ENCODE assay signal across 13 mouse cellular contexts in the genomic region with DNA sequence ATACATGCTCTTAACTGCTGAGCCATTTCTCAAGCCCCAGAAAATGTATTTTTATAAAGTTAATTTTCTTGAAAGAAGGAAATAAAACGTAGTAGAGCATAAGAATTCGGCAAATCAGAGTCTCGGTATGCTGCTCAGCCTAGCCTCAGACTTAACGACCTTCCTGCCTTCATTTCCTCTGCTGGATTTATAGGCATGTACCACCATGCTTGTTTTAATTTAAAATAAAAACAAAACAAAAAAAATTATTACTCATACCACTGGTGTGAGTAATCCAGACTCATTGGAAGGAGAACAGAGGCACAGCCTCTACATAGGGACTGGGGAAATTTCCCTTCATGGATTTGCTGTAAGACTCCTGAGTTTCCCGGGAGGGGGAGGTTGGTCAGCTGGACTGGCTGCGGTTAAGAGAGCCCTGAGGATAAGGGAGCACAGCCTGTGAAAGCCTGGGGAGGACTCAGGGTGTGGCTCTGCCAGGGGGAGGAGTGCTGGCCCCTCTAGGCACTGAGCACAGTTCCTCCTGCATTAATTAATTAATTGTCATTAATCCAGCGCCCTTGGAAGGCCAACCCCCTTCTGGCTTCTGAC. TPM values are rescaled to one million over a fixed set of nuclear protein-coding genes. Genes with fewer than 3 reads are reported as not detected.
DNase-seq lines count a peak whose midpoint lies in the region; ATAC-seq lines count a peak whose summit lies in the region.
"Had no signal": no experiment of that assay in that cellular context is flagged by ENCODE, and none has a peak within 500 bp of the region (broad histone marks: within the 10 kb centered on the region; RNA-seq: fewer than 3 reads in every experiment).

No protein-coding gene starts in this region.

- peaks cover 5% of the 10 kb centered on the region; the same call in 1 of the 2 replicates for H3K4me1 ChIP-seq in forebrain, embryonic 15.5 days
- H3K4me1 ChIP-seq in forebrain, embryonic 14.5 days (ENCODE audit: control insufficient read depth, insufficient read depth, low read length) = peaks cover 3% of the 10 kb centered on the region; the same call in 1 of the 2 replicates
- peaks cover 14% of the 10 kb centered on the region for H3K4me1 ChIP-seq in liver, embryonic 11.5 days (replicated peaks; ENCODE audit: control insufficient read depth, insufficient read depth, low read length)
- peaks cover 41% of the 10 kb centered on the region for H3K4me1 ChIP-seq in liver, embryonic 12.5 days
- peaks cover 48% of the 10 kb centered on the region for H3K4me1 ChIP-seq in limb, embryonic 13.5 days
- H3K4me1 ChIP-seq: embryonic facial prominence, embryonic 15.5 days had no signal

- ATAC-seq in forebrain, embryonic 15.5 days (replicated peaks) = 0 out of 2 replicates have a peak, but pooled peaks have one; percentile 19
- no peak for ATAC-seq in forebrain, embryonic 14.5 days
- ATAC-seq in liver, embryonic 11.5 days (replicated peaks; ENCODE audit: low FRiP score) = 0 out of 2 replicates have a peak, but pooled peaks have one; percentile 45
- ATAC-seq in liver, embryonic 12.5 days = no peak
- ATAC-seq in limb, embryonic 13.5 days (ENCODE audit: low FRiP score, low read depth) = peak; percentile 74; the same call in 1 of the 2 replicates

- no peaks in the 10 kb centered on the region for H3K9me3 ChIP-seq in forebrain, embryonic 15.5 days
- no peaks in the 10 kb centered on the region for H3K9me3 ChIP-seq in forebrain, embryonic 14.5 days (replicated peaks; ENCODE audit: control insufficient read depth, low read length)
- H3K9me3 ChIP-seq in liver, embryonic 11.5 days (ENCODE audit: control insufficient read depth, low read length) = no peaks in the 10 kb centered on the region
- no peaks in the 10 kb centered on the region for H3K9me3 ChIP-seq in liver, embryonic 12.5 days (replicated peaks)
- H3K9me3 ChIP-seq in limb, embryonic 13.5 days = no peaks in the 10 kb centered on the region
- H3K9me3 ChIP-seq: embryonic facial prominence, embryonic 15.5 days; G1E; liver, embryonic 15.5 days had no signal

- H3K4me3 ChIP-seq in forebrain, embryonic 15.5 days = no peak overlapping the region
- H3K4me3 ChIP-seq in forebrain, embryonic 14.5 days (ENCODE audit: low read depth, low read length) = no peak overlapping the region
- H3K4me3 ChIP-seq in liver, embryonic 11.5 days (ENCODE audit: low read depth, low read length) = no peak overlapping the region
- no peak overlapping the region for H3K4me3 ChIP-seq in liver, embryonic 12.5 days
- H3K4me3 ChIP-seq in limb, embryonic 13.5 days = no peak overlapping the region
- H3K4me3 ChIP-seq: embryonic facial prominence, embryonic 15.5 days; liver, embryonic 15.5 days had no signal

- DNase-seq in forebrain, embryonic 14.5 days (ENCODE audit: low spot score) = no peak
- no peak for DNase-seq in liver, embryonic 11.5 days (ENCODE audit: low spot score)
- DNase-seq in Muller cell, postnatal 12 days (ENCODE audit: inconsistent ontology term) = peak; percentile 40
- no peak for DNase-seq in testis, postnatal 14 days (ENCODE audit: low spot score)
- no peak for DNase-seq in frontal cortex, postnatal 36 days (ENCODE audit: low spot score in 2 of 2)
- DNase-seq: heart, postnatal 14 days; right cerebral cortex, postnatal 4 days had no signal

- H3K36me3 ChIP-seq in forebrain, embryonic 15.5 days = no peaks in the 10 kb centered on the region
- no peaks in the 10 kb centered on the region for H3K36me3 ChIP-seq in forebrain, embryonic 14.5 days (ENCODE audit: control insufficient read depth, insufficient read depth, low read length)
- no peaks in the 10 kb centered on the region for H3K36me3 ChIP-seq in liver, embryonic 11.5 days (ENCODE audit: control insufficient read depth, insufficient read depth, low read length)
- no peaks in the 10 kb centered on the region for H3K36me3 ChIP-seq in liver, embryonic 12.5 days
- no peaks in the 10 kb centered on the region for H3K36me3 ChIP-seq in limb, embryonic 13.5 days
- H3K36me3 ChIP-seq: embryonic facial prominence, embryonic 15.5 days; G1E; liver, embryonic 15.5 days had no signal

- no peak overlapping the region for H3K9ac ChIP-seq in forebrain, embryonic 15.5 days (replicated peaks)
- H3K9ac ChIP-seq in forebrain, embryonic 14.5 days (ENCODE audit: low read length) = no peak overlapping the region
- H3K9ac ChIP-seq in liver, embryonic 11.5 days (ENCODE audit: low read depth, low read length) = no peak overlapping the region
- no peak overlapping the region for H3K9ac ChIP-seq in liver, embryonic 12.5 days
- no peak overlapping the region for H3K9ac ChIP-seq in limb, embryonic 13.5 days
- H3K9ac ChIP-seq: embryonic facial prominence, embryonic 15.5 days; liver, embryonic 15.5 days had no signal

- H3K27ac ChIP-seq in forebrain, embryonic 15.5 days (replicated peaks) = no peak overlapping the region
- no peak overlapping the region for H3K27ac ChIP-seq in forebrain, embryonic 14.5 days (ENCODE audit: low read depth, low read length)
- H3K27ac ChIP-seq in liver, embryonic 11.5 days (ENCODE audit: low read depth, low read length) = no peak overlapping the region
- H3K27ac ChIP-seq in liver, embryonic 12.5 days = no peak overlapping the region
- H3K27ac ChIP-seq in limb, embryonic 13.5 days = peak overlapping the region; percentile 61; the same call in 1 of the 2 replicates
- H3K27ac ChIP-seq: embryonic facial prominence, embryonic 15.5 days; liver, embryonic 15.5 days had no signal

- H3K27me3 ChIP-seq in forebrain, embryonic 15.5 days = no peaks in the 10 kb centered on the region
- H3K27me3 ChIP-seq in forebrain, embryonic 14.5 days (replicated peaks; ENCODE audit: control insufficient read depth, insufficient read depth, low read length) = no peaks in the 10 kb centered on the region
- no peaks in the 10 kb centered on the region for H3K27me3 ChIP-seq in liver, embryonic 11.5 days (replicated peaks; ENCODE audit: control insufficient read depth, insufficient read depth, low read length)
- H3K27me3 ChIP-seq in liver, embryonic 12.5 days (replicated peaks) = no peaks in the 10 kb centered on the region
- no peaks in the 10 kb centered on the region for H3K27me3 ChIP-seq in limb, embryonic 13.5 days
- H3K27me3 ChIP-seq: embryonic facial prominence, embryonic 15.5 days; liver, embryonic 15.5 days had no signal

- no peak overlapping the region for H3K4me2 ChIP-seq in forebrain, embryonic 15.5 days (replicated peaks)
- no peak overlapping the region for H3K4me2 ChIP-seq in forebrain, embryonic 14.5 days (ENCODE audit: low read length)
- H3K4me2 ChIP-seq in liver, embryonic 11.5 days = no peak overlapping the region
- no peak overlapping the region for H3K4me2 ChIP-seq in liver, embryonic 12.5 days
- peak overlapping the region; percentile 35 for H3K4me2 ChIP-seq in limb, embryonic 13.5 days (replicated peaks)
- H3K4me2 ChIP-seq: embryonic facial prominence, embryonic 15.5 days; liver, embryonic 15.5 days had no signal

- WGBS in forebrain, embryonic 15.5 days = 81% methylated on average over 7 of the region's 7 CpGs
- 82% methylated on average over 7 of the region's 7 CpGs for WGBS in forebrain, embryonic 14.5 days
- 77% methylated on average over 7 of the region's 7 CpGs for WGBS in liver, embryonic 11.5 days
- 70% methylated on average over 7 of the region's 7 CpGs for WGBS in liver, embryonic 12.5 days (ENCODE audit: insufficient replicate concordance)
- WGBS in limb, embryonic 13.5 days = 22% methylated on average over 7 of the region's 7 CpGs

RNA-seq across cellular contexts. Expression of gene Ppm1l, which starts 39.5 kb away (rescaled TPM):
- 26.2 and 27.7 TPM in 2 replicates for polyA plus RNA-seq in forebrain, embryonic 15.5 days (2015; fragmentation: Nextera tagmentation; extraction: Ambion mirVana)
- polyA plus RNA-seq in forebrain, embryonic 14.5 days (2014; fragmentation: Nextera tagmentation; extraction: Ambion mirVana) = 16.5 and 20.7 TPM in 2 replicates
- 8.2 and 8.3 TPM in 2 replicates for polyA plus RNA-seq in liver, embryonic 11.5 days (2014; fragmentation: Nextera tagmentation; extraction: Ambion mirVana)
- polyA plus RNA-seq in liver, embryonic 12.5 days (2016; fragmentation: Nextera tagmentation; extraction: Ambion mirVana) = 7.2 and 7.4 TPM in 2 replicates
- 14.0 and 15.9 TPM in 2 replicates for polyA plus RNA-seq in limb, embryonic 13.5 days (2015; fragmentation: Nextera tagmentation; extraction: Ambion mirVana)

Comparison
In these comparisons a context has a peak if more than half of its experiments do, and no peak if none do; other contexts are left out.
1. ATAC-seq: peak in forebrain, embryonic 15.5 days (single experiment), liver, embryonic 11.5 days (single experiment) and limb, embryonic 13.5 days (single experiment); none in forebrain, embryonic 14.5 days (single experiment) and liver, embryonic 12.5 days (single experiment).